Mouse (Mus musculus) right cerebral cortex, postnatal 25 days (tissue): ENCODE measurements around the gene Cercam.

Source experiments
- DNase-seq: peaks from one replicate; pipeline ENCODE4 v3.0.0; 2022

Cercam gene

GRCm38 (mm10) chr2:29868949-29869645 is at the start of gene Cercam:
Gene Cercam, plus strand, starts transcription at chr2:29869164.
- DNase-seq, result peak; percentile 85

- no peak for DNase-seq
Measured at GRCm38 (mm10) chr2:29819363-29819762, 49.6 kb upstream of the Cercam start.

- DNase-seq, result peak; percentile 64
Measured at GRCm38 (mm10) chr2:29820025-29820817, 48.7 kb upstream of the Cercam start, which contains the start of gene Urm1. Gene Urm1, plus strand, starts transcription at chr2:29820075.

DNA sequence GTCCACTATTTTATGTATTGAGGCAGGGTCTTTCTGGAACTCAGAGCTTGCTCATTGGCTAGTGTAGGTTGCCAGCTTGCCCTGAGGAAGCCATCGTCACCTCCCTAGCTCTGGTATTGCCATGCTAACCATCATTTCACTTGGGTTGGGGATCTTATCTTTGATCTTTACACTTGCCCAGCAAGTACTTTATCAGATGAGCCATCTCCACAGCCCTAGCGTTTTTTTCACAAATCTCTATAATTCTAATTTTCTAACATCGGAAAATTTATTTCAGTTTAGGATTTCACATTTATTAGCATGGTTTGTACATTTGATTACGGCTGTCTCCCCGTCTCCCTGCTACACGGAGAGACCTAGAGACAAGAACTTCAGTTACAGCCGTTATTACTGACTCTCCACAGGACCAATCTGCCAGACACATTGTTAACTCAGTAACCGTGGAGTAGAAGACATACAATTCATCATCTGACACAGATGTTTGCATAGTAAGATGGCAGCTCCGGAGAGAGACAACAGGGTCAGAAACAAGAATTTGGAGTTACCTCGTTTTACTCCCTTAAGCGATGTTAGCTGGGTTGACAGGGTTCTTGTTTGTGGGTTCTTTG is 42.5 kb upstream of the Cercam start:
- no peak for DNase-seq

- DNase-seq, result peak; percentile 96
Measured at GRCm38 (mm10) chr2:29826926-29827708, 41.8 kb upstream of the Cercam start.

GRCm38 (mm10) chr2:29827709-29828024 is 41.3 kb upstream of the Cercam start:
- no peak for DNase-seq

DNA sequence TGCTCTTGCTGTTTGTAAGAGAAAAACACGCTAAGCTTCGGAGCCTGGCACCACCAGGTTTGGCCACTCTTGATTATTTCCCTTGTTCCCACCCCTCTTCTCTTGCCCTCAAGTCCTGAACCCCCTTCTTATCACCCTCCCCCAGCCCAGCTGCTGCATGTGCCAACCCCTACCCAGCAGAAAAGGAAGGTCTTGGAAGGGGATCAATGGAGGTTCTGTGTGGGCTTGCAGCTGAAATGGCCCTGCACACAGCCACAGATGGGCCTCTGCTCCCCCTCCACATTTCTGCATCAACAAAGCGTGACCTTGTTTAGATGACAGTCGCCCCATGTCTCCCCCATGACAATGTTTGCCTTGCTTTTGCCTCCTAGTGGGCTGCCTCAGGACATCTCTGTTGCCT is 37.9 kb upstream of the Cercam start:
- no peak for DNase-seq

GRCm38 (mm10) chr2:29833796-29834195 is 35.2 kb upstream of the Cercam start:
- no peak for DNase-seq

DNA sequence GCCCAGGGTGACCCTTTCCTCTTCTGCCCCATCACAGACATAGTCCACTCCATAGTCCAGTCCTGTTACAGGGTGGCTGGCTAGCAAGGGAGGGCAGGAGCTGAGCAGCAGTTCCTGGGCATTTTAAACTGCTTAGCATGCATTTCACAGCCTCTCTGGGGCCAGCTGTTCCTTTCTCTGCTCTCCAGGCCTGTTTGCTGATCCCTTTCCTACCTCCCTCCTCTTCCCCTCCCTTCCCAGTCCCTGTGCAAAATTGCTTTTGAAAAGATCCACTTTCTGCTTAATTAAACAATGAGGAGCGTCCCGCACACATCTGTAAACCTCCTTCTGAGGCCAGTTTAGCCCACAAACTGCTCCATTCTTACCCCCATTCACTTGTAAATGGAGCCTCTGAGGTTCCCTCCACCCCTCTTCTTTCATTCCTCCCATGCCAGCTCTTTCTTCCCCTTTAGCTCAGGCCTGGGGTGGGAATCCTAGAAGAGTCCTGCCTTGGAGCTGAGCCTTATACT is 33.5 kb upstream of the Cercam start:
- no peak for DNase-seq

GRCm38 (mm10) chr2:29839460-29839859 is 29.5 kb upstream of the Cercam start:
- no peak for DNase-seq

GRCm38 (mm10) chr2:29843231-29844105 is 25.5 kb upstream of the Cercam start:
- DNase-seq, result no peak

DNA sequence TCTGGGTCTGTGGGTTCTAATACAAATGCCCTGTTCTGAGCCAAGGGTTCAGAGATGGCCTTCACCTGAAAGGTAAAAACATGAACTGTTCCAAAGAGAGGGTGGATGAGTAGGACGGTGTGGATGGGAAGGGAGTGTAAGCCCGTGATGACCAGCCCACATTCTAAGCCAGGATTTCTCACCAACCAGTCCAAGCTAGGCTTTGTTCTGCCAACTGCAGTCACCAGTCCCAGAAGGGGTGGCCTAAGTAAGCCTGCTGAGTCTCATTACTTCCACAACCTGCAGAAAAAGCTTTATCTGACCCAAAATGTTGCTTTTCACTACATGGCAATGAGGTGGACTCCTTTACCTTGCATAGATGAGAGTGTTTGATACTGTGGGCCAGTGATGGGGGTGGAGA is 24.8 kb upstream of the Cercam start:
- no peak for DNase-seq

DNA sequence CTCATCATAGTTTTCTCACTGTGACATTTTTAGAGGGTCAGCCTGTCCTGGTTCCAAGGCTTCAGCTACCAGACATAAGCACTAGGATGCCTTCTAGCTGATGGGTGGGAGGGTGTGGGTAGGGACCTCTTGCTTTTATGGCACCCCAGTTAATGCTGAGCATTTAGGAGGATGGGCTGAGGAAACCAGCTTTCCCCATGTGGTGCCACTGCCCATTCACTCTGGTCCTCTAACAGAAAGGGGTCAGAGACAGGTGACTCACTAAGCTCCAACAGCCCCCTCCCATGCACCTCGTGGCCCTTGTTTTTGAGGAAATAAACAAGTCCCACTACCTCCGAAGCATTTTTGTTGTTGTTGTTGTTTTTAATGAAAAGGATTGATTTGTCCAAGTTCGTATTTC is 24.3 kb upstream of the Cercam start:
- no peak for DNase-seq

DNA sequence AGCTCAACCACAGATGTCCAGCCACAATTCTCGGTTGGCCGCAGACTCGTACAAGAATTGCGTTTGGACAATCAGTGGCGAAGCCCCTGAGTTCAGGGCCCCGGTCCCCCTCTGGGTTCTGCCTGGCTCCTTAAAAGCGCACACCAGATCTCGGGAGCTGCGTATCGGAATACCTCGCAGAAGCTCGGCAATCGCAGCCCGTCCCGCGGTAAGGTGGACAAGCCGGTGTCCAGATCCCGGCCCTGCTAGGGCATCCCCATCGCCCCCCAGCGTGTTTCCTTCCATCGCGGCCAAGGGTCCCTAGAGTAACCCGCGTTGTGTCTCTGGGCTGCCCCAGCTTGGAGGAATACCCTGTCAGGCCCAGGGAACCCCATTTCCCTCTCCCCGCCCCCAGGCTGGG is 23.3 kb upstream of the Cercam start:
- no peak for DNase-seq

DNA sequence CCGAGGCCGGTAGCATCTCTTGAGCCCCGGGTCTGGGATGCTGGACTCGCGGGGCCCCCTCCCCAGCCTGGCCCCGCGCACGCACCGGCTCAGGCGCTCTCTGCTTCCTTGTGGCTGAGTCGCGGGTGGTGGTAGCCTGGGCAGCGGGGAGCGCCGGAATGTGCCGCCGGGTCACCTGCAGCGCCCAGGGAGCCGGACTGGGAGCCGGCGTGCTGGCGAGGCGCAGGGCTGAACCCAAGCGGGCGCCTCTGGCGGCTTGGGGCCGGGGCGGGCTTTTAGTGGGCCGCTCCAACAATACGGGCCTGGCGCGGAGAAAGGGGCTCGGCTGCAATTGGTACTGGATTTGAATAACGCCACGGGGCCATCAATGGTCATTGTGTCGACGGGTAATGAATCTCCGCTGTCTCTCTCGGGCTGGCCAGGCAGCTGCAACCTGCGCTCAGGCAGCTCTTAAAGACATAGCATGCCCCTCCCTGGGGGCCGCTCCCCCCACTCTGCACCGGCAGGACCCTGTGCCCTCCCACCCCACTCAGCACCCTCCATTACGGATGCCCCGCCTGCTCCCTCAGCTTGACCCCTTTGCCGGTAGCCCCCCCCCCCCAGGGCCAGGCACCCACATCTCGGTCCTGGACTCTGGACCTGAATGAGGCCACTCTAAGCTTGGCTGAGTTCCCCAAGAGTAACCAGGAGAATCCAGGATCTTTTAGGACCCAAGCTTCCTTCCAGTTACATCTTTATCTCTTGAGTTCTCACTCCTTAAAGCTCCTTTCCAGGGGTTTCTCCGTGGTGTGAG is 22.7 kb upstream of the Cercam start:
- no peak for DNase-seq

- no peak for DNase-seq
Measured at GRCm38 (mm10) chr2:29846911-29847310, 22.1 kb upstream of the Cercam start.

- DNase-seq, result no peak
Measured at GRCm38 (mm10) chr2:29849041-29849440, 19.9 kb upstream of the Cercam start.

DNA sequence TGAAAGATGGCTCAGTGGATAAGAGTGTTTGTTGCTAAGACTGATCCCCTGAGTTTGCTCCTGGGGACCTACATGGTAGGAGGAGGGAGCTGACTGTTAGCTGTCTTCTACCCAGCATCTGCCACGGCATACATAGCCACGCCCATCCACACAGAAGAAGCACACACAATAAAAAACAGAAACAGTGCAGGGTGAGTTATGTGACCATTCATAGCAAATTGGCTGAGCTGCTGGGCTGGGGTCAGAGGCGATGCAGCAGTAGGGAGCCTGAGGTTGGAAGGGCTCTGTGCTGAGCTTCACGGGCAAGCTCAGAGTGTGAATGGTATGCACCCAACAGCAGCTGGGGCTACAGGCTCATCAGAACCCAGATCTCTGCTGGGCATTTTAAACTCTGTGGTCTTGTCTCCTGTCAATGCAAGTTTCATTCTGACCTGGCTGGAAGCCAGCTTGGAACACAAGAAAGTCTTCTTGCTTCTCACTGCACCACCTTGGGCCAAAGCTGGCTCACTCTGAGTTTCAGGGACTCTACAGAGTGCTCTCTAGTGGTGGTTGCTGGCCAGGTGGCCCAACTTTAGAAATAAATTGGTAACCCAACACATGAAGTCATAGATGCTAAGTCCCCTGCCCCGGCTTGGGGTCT is 19.0 kb upstream of the Cercam start:
- DNase-seq, result no peak

DNA sequence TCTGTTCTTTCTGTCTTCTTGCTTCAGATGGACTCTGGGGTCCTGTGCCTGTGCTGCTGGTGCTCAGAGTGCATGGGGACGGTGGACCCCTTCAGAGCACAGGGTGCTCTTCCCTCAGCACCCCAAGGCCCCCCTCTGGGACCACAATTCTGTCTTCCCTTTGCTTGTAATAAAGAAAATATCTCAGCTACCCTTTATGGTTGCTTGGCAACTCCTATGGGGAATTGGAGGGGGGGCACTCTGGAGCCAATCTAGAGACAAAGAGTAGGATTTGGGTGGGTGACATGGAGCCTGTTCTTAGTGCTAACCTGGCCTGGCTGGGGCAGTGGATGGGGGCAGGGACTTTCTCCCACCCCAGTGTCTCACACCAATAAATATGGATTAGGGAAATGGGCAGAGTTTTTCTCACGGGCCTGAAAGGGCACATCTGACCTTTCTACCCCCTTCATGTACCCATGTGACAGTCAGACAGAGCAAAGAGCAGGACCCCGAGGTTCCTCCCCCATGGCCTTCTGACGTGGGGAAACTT is 15.9 kb upstream of the Cercam start:
- DNase-seq, result no peak

GRCm38 (mm10) chr2:29853736-29854135 is 15.2 kb upstream of the Cercam start:
- no peak for DNase-seq
